Mouse (Mus musculus): ENCODE measurements around the gene Asz1.

The Asz1 gene

DNA sequence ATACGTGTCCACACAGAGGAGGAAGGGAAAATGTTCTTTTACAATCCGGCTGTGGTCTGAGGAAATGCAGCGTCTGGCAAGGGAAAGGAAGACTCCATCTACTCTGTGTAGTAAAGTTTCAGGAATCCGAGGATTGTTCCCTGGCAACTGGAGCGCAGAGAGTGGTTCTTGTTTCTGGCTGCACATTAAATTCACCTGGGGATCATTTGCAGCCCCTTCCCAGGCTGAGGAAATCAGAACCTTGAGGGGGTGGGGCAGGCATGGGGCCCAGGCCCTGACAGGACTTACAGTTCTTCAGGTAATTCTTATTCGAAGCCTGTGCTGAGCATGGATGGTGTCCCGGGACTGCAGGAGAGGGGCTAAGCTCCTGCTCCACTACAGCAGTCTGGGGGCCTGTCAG lies 95.5 kb downstream of the Asz1 start:
- in situ Hi-C loops (cut with MboI; ENCODE audit: low sequenced_read_pairs) = no loop called here

DNA sequence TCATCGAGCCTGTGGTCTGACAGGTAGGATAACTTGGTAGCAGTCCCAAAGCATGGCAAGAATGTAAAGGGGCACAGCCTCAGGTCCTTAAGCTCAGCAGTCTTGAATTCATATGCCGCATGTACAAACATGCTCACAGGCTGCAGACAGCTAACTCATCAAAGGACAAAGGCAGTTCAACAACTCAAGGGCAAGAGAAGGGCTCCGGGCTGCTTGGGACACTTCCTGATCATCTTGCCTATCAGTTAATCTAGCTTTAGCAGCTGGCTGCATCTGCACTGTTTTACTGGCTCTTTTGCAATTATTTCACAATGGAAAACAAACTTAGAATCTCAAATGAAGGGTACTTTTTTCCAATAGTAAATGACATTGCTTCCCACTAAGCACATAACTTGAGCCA lies 101.5 kb downstream of the Asz1 start:
- in situ Hi-C loops (cut with MboI; ENCODE audit: low sequenced_read_pairs) = no loop called here

DNA sequence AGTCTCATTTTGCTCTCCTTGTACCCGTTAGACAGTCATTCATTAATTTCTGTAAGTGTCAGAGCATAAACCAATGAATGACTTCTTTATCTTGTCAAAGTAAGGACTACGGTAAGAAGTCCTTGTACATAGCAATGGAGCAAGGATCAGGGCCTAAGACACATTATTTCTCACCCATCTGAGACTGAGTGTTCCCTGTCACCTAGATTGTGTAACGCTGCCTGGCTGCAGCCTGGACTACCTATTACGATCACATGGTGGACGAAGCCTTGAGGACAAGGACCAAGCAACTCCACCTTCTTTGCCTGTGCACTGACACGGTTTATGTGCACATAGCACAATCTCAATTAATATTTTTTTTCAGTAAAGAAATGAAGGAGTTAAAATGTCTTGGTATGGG lies 106.8 kb downstream of the Asz1 start:
- in situ Hi-C loops (cut with MboI; ENCODE audit: low sequenced_read_pairs) = no loop called here

All from CH12F3 (cell line).